Mouse (Mus musculus) liver, embryonic 11.5 days (tissue): ENCODE data around the gene Tas2r143. TPM values are rescaled to one million over a fixed set of nuclear protein-coding genes. Genes with fewer than 3 reads are reported as not detected.

Experiments
- ATAC-seq: fragments of 200-750 bp; cut with Nextera tagmentation; replicated peaks from 2 replicates; pipeline ENCODE4 v1.8.0; 2017; ENCODE audit warnings: moderate number of reproducible peaks, mild to moderate bottlenecking, moderate TSS enrichment, moderate library complexity; ENCODE audit not compliant: low FRiP score
- DNase-seq: peaks from one replicate; pipeline ENCODE4 v3.0.0-alpha.2; 2017; ENCODE audit warnings: low spot score
- H3K27ac ChIP-seq: fragments of 300-500 bp; sonication (generic); 2 replicates; pipeline ENCODE4 v1.5.1; 2014; ENCODE audit warnings: mild to moderate bottlenecking, low read depth, low read length, control low read depth
- H3K27me3 ChIP-seq: fragments of 300-500 bp; sonication (generic); replicated peaks from 2 replicates; pipeline ENCODE4 v1.6.1; 2014; ENCODE audit warnings: low read length, mixed read lengths; ENCODE audit not compliant: control insufficient read depth, insufficient read depth
- H3K36me3 ChIP-seq: fragments of 300-500 bp; sonication (generic); 2 replicates; pipeline ENCODE4 v1.6.1; 2014; ENCODE audit warnings: mild to moderate bottlenecking, low read length, moderate library complexity, mixed read lengths; ENCODE audit not compliant: control insufficient read depth, insufficient read depth
- H3K4me1 ChIP-seq: fragments of 300-500 bp; sonication (generic); replicated peaks from 2 replicates; pipeline ENCODE4 v1.6.1; 2014; ENCODE audit warnings: low read length, mixed read lengths; ENCODE audit not compliant: control insufficient read depth, insufficient read depth
- H3K4me2 ChIP-seq: fragments of 300-500 bp; sonication (generic); 2 replicates; pipeline ENCODE4 v1.6.1; 2014; ENCODE audit warnings: mild to moderate bottlenecking, control low read depth, moderate library complexity
- H3K4me3 ChIP-seq: fragments of 300-500 bp; sonication (generic); 2 replicates; pipeline ENCODE4 v1.5.1; 2014; ENCODE audit warnings: low read depth, low read length, control low read depth
- H3K9ac ChIP-seq: fragments of 300-500 bp; sonication (generic); 2 replicates; pipeline ENCODE4 v1.6.1; 2014; ENCODE audit warnings: low read depth, low read length, control low read depth
- H3K9me3 ChIP-seq: fragments of 300-500 bp; sonication (generic); 2 replicates; pipeline ENCODE4 v1.6.1; 2016; ENCODE audit warnings: low read length, inconsistent platforms, mixed read lengths; ENCODE audit not compliant: control insufficient read depth
- WGBS: fragments of 180-500 bp; shearing (Covaris S2); extraction: QIAGEN DNeasy Blood & Tissue Kit; methylation state at CpG from one replicate; pipeline ENCODE4 v1.1.7; 2014; 5-methylcytosine and 5-hydroxymethylcytosine counted together
- polyA plus RNA-seq: library from polyadenylated mRNA; unstranded; fragments of >200 nt; fragmentation: Nextera tagmentation; extraction: Ambion mirVana; gene quantifications from 2 replicates; pipeline ENCODE4 v1.2.1, GENCODE M21; 2014

The Tas2r143 gene
- polyA plus RNA-seq, 1 experiment from 2014 or later = not detected

DNA sequence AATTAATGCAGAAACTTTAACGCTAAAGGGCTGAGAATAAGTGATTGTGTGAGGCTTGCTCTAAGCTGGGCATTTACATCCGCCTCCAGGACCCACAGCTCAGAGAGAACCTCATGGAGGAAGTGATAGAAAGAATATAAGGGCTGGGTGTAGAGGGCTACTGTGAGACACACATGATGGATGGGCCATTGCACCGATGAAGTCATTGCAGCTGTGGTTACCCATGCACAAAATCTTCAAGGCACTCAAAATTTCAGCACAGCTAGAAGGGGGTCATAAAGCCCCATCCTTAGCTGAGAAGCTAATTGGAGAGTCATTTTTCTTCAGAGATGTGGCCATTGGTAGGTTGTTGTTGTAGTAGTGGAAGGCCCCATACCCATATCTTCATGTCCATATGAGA lies 1.8 kb upstream of the Tas2r143 start:
- ATAC-seq (no peak), DNase-seq (no peak)
- Histone ChIP-seq H3K9me3 (no peaks in the 10 kb centered on the region), H3K36me3 (no peaks in the 10 kb centered on the region), H3K27ac (no peak overlapping the region), H3K4me3 (no peak overlapping the region), H3K4me1 (no peaks in the 10 kb centered on the region), H3K27me3 (no peaks in the 10 kb centered on the region), H3K4me2 (no peak overlapping the region), H3K9ac (no peak overlapping the region)
- 72% methylated on average over 3 of the region's 3 CpGs for WGBS

DNA sequence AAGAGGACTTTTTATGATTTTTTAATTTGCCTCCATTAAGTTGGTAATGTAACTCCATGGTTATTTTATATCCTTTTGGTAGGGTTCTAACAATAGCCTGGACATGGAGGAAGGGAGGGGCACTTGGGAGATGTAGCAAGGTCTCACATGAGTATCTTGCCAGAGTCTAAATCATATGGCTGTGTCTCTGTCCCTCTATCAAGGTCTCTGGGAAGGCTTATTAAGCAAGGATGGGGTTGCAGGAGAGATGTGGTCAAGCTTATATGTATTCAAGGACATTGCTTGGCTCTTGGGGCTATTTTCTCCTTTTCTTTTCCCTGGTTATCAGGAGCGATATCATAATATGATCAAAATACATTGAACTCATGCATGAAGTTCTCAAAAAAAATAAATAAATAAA lies 1.0 kb upstream of the Tas2r143 start:
- Histone ChIP-seq H3K9ac (no peak overlapping the region), H3K27ac (no peak overlapping the region), H3K36me3 (no peaks in the 10 kb centered on the region), H3K4me2 (no peak overlapping the region), H3K4me1 (no peaks in the 10 kb centered on the region), H3K27me3 (no peaks in the 10 kb centered on the region), H3K4me3 (no peak overlapping the region), H3K9me3 (no peaks in the 10 kb centered on the region)
- ATAC-seq (no peak), DNase-seq (no peak)
- 85% methylated on average over 1 of the region's 1 CpGs for WGBS

DNA sequence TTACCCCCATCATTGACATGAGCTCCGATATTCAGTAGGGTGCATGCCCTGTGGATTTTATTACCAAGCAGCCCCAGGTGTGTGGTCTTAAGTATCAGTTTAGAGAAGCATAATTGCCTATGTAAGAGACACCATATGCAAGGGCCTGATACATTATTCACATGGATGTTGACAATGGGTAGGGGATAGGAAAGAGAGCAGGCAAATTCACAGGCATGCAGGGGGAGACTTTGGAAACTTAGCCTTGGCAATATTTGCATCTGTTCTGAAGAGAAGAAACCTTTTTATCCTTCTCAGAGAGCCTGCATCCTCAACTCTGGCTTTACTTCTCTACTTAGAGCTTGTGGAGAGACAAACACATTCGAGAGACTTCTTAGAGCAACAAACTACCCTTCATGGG lies 5.1 kb downstream of the Tas2r143 start, which contains the start of gene Tas2r135:
TSS of gene Tas2r135 (plus strand) at position 301 of the 400 bp plus-strand sequence.
- no peaks in the 10 kb centered on the region for H3K36me3 ChIP-seq
- no peak within 1 kb of the TSS for H3K4me3 ChIP-seq
- no peak within 1 kb of the TSS for H3K9ac ChIP-seq
- no peaks in the 10 kb centered on the region for H3K9me3 ChIP-seq
- WGBS = 77% methylated on average over 2 of the region's 2 CpGs
- ATAC-seq (no peak), DNase-seq (no peak)
- H3K27ac ChIP-seq = no peak within 1 kb of the TSS
- no peaks in the 10 kb centered on the region for H3K4me1 ChIP-seq
- no peak within 1 kb of the TSS for H3K4me2 ChIP-seq
- no peaks in the 10 kb centered on the region for H3K27me3 ChIP-seq

DNA sequence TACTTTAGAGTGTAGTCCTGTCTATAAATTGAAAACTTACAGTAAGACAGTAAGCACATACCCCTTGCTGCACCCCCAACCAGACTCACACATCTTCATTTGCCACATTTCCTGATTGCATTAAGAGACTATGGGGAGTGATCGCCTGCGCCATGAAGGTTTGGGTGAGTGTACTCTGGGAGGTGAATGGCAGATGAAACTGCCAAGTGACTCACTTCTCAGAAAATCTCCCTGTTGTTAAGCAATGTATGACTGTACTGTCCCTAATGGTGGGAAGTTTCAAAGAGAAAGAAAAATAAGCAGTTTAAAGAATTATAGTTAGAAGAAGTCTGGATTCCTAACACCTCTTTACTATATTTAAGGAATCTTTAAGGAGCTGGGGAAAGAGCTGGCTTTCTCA lies 19.4 kb downstream of the Tas2r143 start:
- H3K36me3 ChIP-seq = no peaks in the 10 kb centered on the region
- ATAC-seq (no peak), DNase-seq (no peak)
- H3K27ac ChIP-seq = no peak overlapping the region
- WGBS = 86% methylated on average over 2 of the region's 2 CpGs
- H3K9me3 ChIP-seq = no peaks in the 10 kb centered on the region
- no peak overlapping the region for H3K9ac ChIP-seq
- H3K4me3 ChIP-seq = no peak overlapping the region
- H3K27me3 ChIP-seq = no peaks in the 10 kb centered on the region
- no peak overlapping the region for H3K4me2 ChIP-seq
- no peaks in the 10 kb centered on the region for H3K4me1 ChIP-seq

DNA sequence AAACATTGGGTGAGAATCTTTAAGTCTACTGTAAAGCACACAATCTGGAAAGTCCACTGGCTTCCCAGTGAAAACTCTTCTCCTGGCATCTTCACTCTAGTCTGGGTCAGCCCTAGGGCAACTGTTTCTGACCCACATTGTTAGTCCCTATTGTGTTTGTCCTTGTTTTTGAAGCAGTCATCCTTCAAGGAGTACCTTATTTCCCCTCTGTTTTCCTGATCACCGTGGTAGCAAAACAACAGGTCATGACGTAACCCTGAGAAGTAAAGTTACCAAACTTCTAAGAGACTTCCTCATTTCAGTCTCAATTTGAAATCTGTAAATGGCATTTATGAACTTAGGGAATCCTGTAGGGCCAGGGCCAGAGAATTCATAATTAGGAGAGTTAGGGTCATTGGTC lies 21.4 kb downstream of the Tas2r143 start:
- Histone ChIP-seq H3K4me3 (no peak overlapping the region), H3K36me3 (no peaks in the 10 kb centered on the region), H3K27ac (no peak overlapping the region), H3K27me3 (no peaks in the 10 kb centered on the region), H3K9me3 (no peaks in the 10 kb centered on the region), H3K4me1 (no peaks in the 10 kb centered on the region), H3K4me2 (no peak overlapping the region), H3K9ac (no peak overlapping the region)
- no peak for DNase-seq
- WGBS = 59% methylated on average over 2 of the region's 2 CpGs
- ATAC-seq = no peak

DNA sequence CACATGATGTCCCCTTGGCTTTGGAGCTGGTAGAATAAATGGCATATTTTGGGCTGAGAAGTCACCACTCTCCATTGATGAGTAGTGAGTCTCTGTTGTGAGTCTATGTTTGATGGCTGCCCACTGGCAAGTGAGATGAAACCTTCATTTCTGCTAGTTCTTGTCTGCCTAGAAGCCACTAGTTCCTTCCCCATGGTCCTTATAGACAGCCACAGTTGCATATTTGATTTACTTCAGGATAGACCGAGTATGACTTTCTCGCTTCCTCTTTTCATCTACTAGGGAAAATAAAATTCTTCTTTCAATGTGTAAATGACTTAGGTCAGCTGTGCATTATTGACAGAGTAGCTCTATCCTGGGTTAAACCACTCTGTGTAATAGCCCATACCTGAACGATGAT lies 24.4 kb downstream of the Tas2r143 start:
- Histone ChIP-seq H3K27me3 (no peaks in the 10 kb centered on the region), H3K27ac (no peak overlapping the region), H3K9ac (no peak overlapping the region), H3K36me3 (no peaks in the 10 kb centered on the region), H3K4me2 (no peak overlapping the region), H3K9me3 (no peaks in the 10 kb centered on the region), H3K4me3 (no peak overlapping the region), H3K4me1 (no peaks in the 10 kb centered on the region)
- no peak for DNase-seq
- no peak for ATAC-seq
- whole genome bisulfite sequencing = 85% methylated on average over 3 of the region's 3 CpGs

DNA sequence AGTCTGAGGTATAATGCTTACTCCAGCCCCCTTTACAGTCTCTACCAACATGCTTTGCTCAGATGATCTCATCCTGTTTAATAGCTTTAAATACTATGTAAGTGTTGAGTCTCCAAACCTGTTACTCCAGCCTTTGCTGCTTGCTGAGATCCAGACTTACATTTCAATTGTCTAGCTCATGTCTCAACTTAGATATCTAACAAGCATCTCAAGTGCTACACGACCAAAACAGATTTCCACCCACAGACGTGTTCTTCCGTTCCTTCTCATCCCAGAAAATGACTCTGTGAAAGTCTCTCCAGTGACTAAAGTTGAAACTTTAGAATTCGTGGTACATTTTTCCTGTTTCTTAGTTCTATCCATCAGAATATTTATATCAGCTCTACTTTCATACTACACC lies 26.3 kb downstream of the Tas2r143 start:
- Histone ChIP-seq H3K36me3 (no peaks in the 10 kb centered on the region), H3K27ac (no peak overlapping the region), H3K27me3 (no peaks in the 10 kb centered on the region), H3K4me2 (no peak overlapping the region), H3K9ac (no peak overlapping the region), H3K4me1 (no peaks in the 10 kb centered on the region), H3K9me3 (no peaks in the 10 kb centered on the region), H3K4me3 (no peak overlapping the region)
- ATAC-seq (no peak), DNase-seq (no peak)
- WGBS = 81% methylated on average over 4 of the region's 4 CpGs

DNA sequence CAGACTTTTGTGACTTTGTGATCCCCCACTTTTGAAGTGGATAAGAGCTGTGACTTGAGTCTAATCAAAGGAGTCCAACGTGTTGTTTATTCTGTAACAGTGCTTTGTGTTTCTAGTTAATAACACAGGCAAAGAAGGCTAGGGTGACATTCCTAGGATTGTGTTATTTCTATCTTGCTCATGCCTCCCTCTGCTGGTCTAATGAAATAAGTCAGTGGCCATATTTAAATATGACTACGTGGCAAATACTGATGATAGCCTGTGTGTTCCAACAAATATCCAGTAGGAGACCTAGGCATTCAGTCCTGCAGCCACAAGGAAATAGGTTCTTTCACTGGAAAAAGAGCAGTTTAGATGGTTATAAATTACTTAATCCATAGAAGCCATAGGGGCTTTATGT lies 33.5 kb downstream of the Tas2r143 start:
- DNase-seq (no peak), ATAC-seq (no peak)
- Histone ChIP-seq H3K36me3 (no peaks in the 10 kb centered on the region), H3K4me2 (no peak overlapping the region), H3K9ac (no peak overlapping the region), H3K4me1 (no peaks in the 10 kb centered on the region), H3K27ac (no peak overlapping the region), H3K4me3 (no peak overlapping the region), H3K27me3 (no peaks in the 10 kb centered on the region), H3K9me3 (no peaks in the 10 kb centered on the region)
- 59% methylated on average over 2 of the region's 2 CpGs for WGBS

DNA sequence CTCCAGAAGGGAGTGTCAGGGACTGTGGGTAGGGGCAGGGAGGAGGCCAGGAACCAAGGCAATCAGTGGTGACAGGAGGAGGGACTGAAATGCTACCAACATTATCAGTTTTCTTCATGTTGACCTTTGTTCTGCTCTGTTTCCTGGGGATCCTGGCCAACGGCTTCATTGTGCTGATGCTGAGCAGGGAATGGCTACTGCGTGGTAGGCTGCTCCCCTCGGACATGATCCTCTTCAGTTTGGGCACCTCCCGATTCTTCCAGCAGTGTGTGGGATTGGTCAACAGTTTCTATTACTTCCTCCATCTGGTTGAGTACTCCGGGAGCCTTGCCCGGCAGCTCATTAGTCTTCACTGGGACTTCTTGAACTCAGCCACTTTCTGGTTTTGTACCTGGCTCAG lies 34.4 kb downstream of the Tas2r143 start, which contains the start of gene Tas2r126:
TSS of gene Tas2r126 (plus strand) at position 90 of the 400 bp plus-strand sequence.
- Histone ChIP-seq H3K27me3 (no peaks in the 10 kb centered on the region), H3K9me3 (no peaks in the 10 kb centered on the region), H3K4me2 (no peak within 1 kb of the TSS), H3K9ac (no peak within 1 kb of the TSS), H3K4me1 (no peaks in the 10 kb centered on the region), H3K36me3 (no peaks in the 10 kb centered on the region), H3K27ac (no peak within 1 kb of the TSS), H3K4me3 (no peak within 1 kb of the TSS)
- DNase-seq (no peak), ATAC-seq (no peak)
- 58% methylated on average over 6 of the region's 6 CpGs for WGBS
